Mouse (Mus musculus): ENCODE results near the gene Ehbp1l1. TPM values are rescaled to one million over a fixed set of nuclear protein-coding genes. Genes with fewer than 3 reads are reported as not detected.

The Ehbp1l1 gene
- polyA plus RNA-seq, 1 experiment from 2014 or later, result 43.4 TPM

DNA sequence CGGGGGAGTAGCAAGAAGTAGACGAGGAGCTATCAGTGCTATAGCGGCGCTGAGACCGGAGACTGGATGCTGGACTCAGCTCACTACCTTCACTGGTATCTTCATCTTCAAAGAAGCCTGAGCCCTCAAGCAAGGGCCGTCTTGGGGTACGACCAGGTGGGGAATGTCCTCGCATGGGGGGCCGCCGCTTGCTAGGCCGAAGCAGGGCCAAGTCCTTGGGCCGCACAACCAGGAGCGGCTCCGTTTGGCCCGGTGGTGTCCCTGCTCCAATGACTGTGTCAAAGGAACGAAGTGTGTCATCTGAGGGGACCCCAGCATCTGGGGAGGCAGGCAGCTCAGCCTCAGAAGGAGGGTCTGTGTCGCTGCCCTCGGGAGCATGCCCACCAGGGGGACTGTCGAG, 40.7 kb downstream of the Ehbp1l1 start:
- H3K9me3 ChIP-seq (ENCODE audit: control insufficient read depth, low read length), result no peaks in the 10 kb centered on the region
- H3K4me2 ChIP-seq (ENCODE audit: low read depth, low read length), result no peak overlapping the region
- no peak overlapping the region for H3K27ac ChIP-seq (replicated peaks; ENCODE audit: low read depth, low read length)
- no peak for DNase-seq (ENCODE audit: low spot score)
- no peaks in the 10 kb centered on the region for H3K27me3 ChIP-seq (replicated peaks; ENCODE audit: control insufficient read depth, insufficient read depth, low read length)
- H3K4me3 ChIP-seq (ENCODE audit: low read depth, low read length), result no peak overlapping the region
- H3K36me3 ChIP-seq (ENCODE audit: control insufficient read depth, insufficient read depth, low read length), result peaks cover 61% of the 10 kb centered on the region
- ATAC-seq (ENCODE audit: low read depth), result no peak
- 95% methylated on average over 16 of the region's 19 CpGs for WGBS
- peaks cover 3% of the 10 kb centered on the region for H3K4me1 ChIP-seq (ENCODE audit: control insufficient read depth, insufficient read depth, low read length)
- H3K9ac ChIP-seq (ENCODE audit: low read depth, low read length), result no peak overlapping the region

- DNase-seq (ENCODE audit: low spot score) (no peak), ATAC-seq (ENCODE audit: low read depth) (no peak)
- peaks cover 65% of the 10 kb centered on the region for H3K36me3 ChIP-seq (ENCODE audit: control insufficient read depth, insufficient read depth, low read length)
Measured at GRCm38 (mm10) chr19:5684985-5685384, 41.1 kb downstream of the Ehbp1l1 start.

GRCm38 (mm10) chr19:5684236-5684635, 41.9 kb downstream of the Ehbp1l1 start:
- 80% methylated on average over 7 of the region's 12 CpGs for WGBS
- H3K27ac ChIP-seq (replicated peaks; ENCODE audit: low read depth, low read length), result no peak overlapping the region
- H3K9ac ChIP-seq (ENCODE audit: low read depth, low read length), result no peak overlapping the region
- ATAC-seq (ENCODE audit: low read depth), result no peak
- no peak overlapping the region for H3K4me2 ChIP-seq (ENCODE audit: low read depth, low read length)
- peaks cover 73% of the 10 kb centered on the region for H3K36me3 ChIP-seq (ENCODE audit: control insufficient read depth, insufficient read depth, low read length)
- H3K9me3 ChIP-seq (ENCODE audit: control insufficient read depth, low read length), result no peaks in the 10 kb centered on the region
- no peak overlapping the region for H3K4me3 ChIP-seq (ENCODE audit: low read depth, low read length)
- no peaks in the 10 kb centered on the region for H3K27me3 ChIP-seq (replicated peaks; ENCODE audit: control insufficient read depth, insufficient read depth, low read length)
- no peak for DNase-seq (ENCODE audit: low spot score)
- no peaks in the 10 kb centered on the region; the same call in 1 of the 2 replicates for H3K4me1 ChIP-seq (ENCODE audit: control insufficient read depth, insufficient read depth, low read length)

More at GRCm38 (mm10) chr19:5684985-5685384, 41.1 kb downstream of the Ehbp1l1 start:
- no peaks in the 10 kb centered on the region; the same call in 1 of the 2 replicates for H3K4me1 ChIP-seq (ENCODE audit: control insufficient read depth, insufficient read depth, low read length)
- H3K27ac ChIP-seq (replicated peaks; ENCODE audit: low read depth, low read length), result no peak overlapping the region
- no peaks in the 10 kb centered on the region for H3K27me3 ChIP-seq (replicated peaks; ENCODE audit: control insufficient read depth, insufficient read depth, low read length)
- WGBS, result 93% methylated on average over 13 of the region's 13 CpGs
- H3K9ac ChIP-seq (ENCODE audit: low read depth, low read length), result no peak overlapping the region
- H3K4me3 ChIP-seq (ENCODE audit: low read depth, low read length), result no peak overlapping the region
- H3K9me3 ChIP-seq (ENCODE audit: control insufficient read depth, low read length), result no peaks in the 10 kb centered on the region
- H3K4me2 ChIP-seq (ENCODE audit: low read depth, low read length), result no peak overlapping the region

- Histone ChIP-seq H3K27me3 (replicated peaks; ENCODE audit: control insufficient read depth, insufficient read depth, low read length) (no peaks in the 10 kb centered on the region), H3K36me3 (ENCODE audit: control insufficient read depth, insufficient read depth, low read length) (peaks cover 92% of the 10 kb centered on the region), H3K4me1 (ENCODE audit: control insufficient read depth, insufficient read depth, low read length) (no peaks in the 10 kb centered on the region), H3K9ac (ENCODE audit: low read depth, low read length) (no peak overlapping the region), H3K4me3 (ENCODE audit: low read depth, low read length) (no peak overlapping the region), H3K4me2 (ENCODE audit: low read depth, low read length) (no peak overlapping the region), H3K27ac (replicated peaks; ENCODE audit: low read depth, low read length) (no peak overlapping the region), H3K9me3 (ENCODE audit: control insufficient read depth, low read length) (no peaks in the 10 kb centered on the region)
- WGBS, result 85% methylated on average over 4 of the region's 4 CpGs
- DNase-seq (ENCODE audit: low spot score), result no peak
- ATAC-seq (ENCODE audit: low read depth), result no peak
Measured at GRCm38 (mm10) chr19:5680432-5680831, 45.7 kb downstream of the Ehbp1l1 start.

DNA sequence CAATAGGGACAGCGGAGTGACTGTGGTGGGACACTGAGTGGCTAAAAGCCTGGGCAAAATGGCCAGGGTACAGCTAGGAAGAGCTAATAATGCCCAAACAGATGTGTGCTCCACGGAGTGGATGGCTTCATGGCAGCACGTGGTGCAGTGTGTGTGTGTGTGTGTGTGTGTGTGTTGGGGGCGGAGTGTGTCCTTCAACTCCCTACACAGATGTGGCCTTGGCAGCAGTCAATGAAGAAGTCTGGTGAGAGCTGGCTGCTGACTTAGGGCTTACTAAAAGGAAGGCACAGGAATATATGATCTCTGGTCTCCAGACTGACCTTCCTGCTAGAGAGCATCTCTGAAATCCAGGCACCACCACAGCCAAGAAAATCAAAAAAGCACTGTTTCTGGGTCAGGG, 57.7 kb downstream of the Ehbp1l1 start:
- Histone ChIP-seq H3K9ac (ENCODE audit: low read depth, low read length) (no peak overlapping the region), H3K4me3 (ENCODE audit: low read depth, low read length) (no peak overlapping the region), H3K4me1 (ENCODE audit: control insufficient read depth, insufficient read depth, low read length) (0 out of 2 replicates have a peak, but pooled peaks cover 3% of the 10 kb centered on the region), H3K4me2 (ENCODE audit: low read depth, low read length) (no peak overlapping the region), H3K36me3 (ENCODE audit: control insufficient read depth, insufficient read depth, low read length) (peaks cover 87% of the 10 kb centered on the region), H3K27ac (replicated peaks; ENCODE audit: low read depth, low read length) (no peak overlapping the region), H3K9me3 (ENCODE audit: control insufficient read depth, low read length) (no peaks in the 10 kb centered on the region), H3K27me3 (replicated peaks; ENCODE audit: control insufficient read depth, insufficient read depth, low read length) (no peaks in the 10 kb centered on the region)
- no peak for ATAC-seq (ENCODE audit: low read depth)
- DNase-seq (ENCODE audit: low spot score), result no peak
- WGBS, result 83% methylated on average over 4 of the region's 4 CpGs

- ATAC-seq (ENCODE audit: low read depth) (no peak), DNase-seq (ENCODE audit: low spot score) (no peak)
- no peaks in the 10 kb centered on the region for H3K9me3 ChIP-seq (ENCODE audit: control insufficient read depth, low read length)
- no peaks in the 10 kb centered on the region for H3K27me3 ChIP-seq (replicated peaks; ENCODE audit: control insufficient read depth, insufficient read depth, low read length)
- H3K9ac ChIP-seq (ENCODE audit: low read depth, low read length), result no peak overlapping the region
- no peak overlapping the region for H3K4me3 ChIP-seq (ENCODE audit: low read depth, low read length)
- H3K4me2 ChIP-seq (ENCODE audit: low read depth, low read length), result no peak overlapping the region
- WGBS, result 92% methylated on average over 18 of the region's 18 CpGs
- H3K4me1 ChIP-seq (ENCODE audit: control insufficient read depth, insufficient read depth, low read length), result 0 out of 2 replicates have a peak, but pooled peaks cover 3% of the 10 kb centered on the region
- peaks cover 68% of the 10 kb centered on the region for H3K36me3 ChIP-seq (ENCODE audit: control insufficient read depth, insufficient read depth, low read length)
- H3K27ac ChIP-seq (replicated peaks; ENCODE audit: low read depth, low read length), result no peak overlapping the region
Measured at GRCm38 (mm10) chr19:5666386-5666785, 59.7 kb downstream of the Ehbp1l1 start.

DNA sequence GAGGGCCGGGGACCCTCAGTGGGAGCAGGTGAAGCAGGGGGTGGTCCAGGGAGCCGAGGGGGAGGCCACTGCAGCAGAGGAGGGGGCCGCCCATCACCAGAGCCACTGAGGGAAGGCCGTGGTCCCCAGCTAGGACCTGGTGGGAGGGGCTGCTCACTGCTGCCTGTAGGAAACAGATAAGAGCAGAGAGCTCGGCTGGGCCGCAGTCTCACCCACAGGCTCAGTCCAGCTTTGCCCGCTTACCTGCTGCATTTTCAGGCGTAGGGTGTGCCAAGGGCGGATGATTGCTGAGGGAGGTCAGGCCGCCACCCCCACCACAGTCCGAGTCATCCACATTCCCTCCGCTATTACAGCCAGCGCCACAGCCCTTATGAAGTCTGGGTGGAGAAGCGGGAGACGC, 60.7 kb downstream of the Ehbp1l1 start:
- no peak for DNase-seq (ENCODE audit: low spot score)
- no peaks in the 10 kb centered on the region for H3K9me3 ChIP-seq (ENCODE audit: control insufficient read depth, low read length)
- no peak overlapping the region for H3K4me2 ChIP-seq (ENCODE audit: low read depth, low read length)
- ATAC-seq (ENCODE audit: low read depth), result no peak
- H3K27ac ChIP-seq (replicated peaks; ENCODE audit: low read depth, low read length), result no peak overlapping the region
- WGBS, result 84% methylated on average over 14 of the region's 15 CpGs
- 0 out of 2 replicates have a peak, but pooled peaks cover 3% of the 10 kb centered on the region for H3K4me1 ChIP-seq (ENCODE audit: control insufficient read depth, insufficient read depth, low read length)
- H3K9ac ChIP-seq (ENCODE audit: low read depth, low read length), result no peak overlapping the region
- no peak overlapping the region for H3K4me3 ChIP-seq (ENCODE audit: low read depth, low read length)
- no peaks in the 10 kb centered on the region for H3K27me3 ChIP-seq (replicated peaks; ENCODE audit: control insufficient read depth, insufficient read depth, low read length)
- peaks cover 59% of the 10 kb centered on the region for H3K36me3 ChIP-seq (ENCODE audit: control insufficient read depth, insufficient read depth, low read length)

- H3K27me3 ChIP-seq (replicated peaks; ENCODE audit: control insufficient read depth, insufficient read depth, low read length), result no peaks in the 10 kb centered on the region
- H3K36me3 ChIP-seq (ENCODE audit: control insufficient read depth, insufficient read depth, low read length), result peaks cover 52% of the 10 kb centered on the region
- no peak overlapping the region for H3K27ac ChIP-seq (replicated peaks; ENCODE audit: low read depth, low read length)
- H3K9ac ChIP-seq (ENCODE audit: low read depth, low read length), result no peak overlapping the region
- H3K4me2 ChIP-seq (ENCODE audit: low read depth, low read length), result no peak overlapping the region
- DNase-seq (ENCODE audit: low spot score) (no peak), ATAC-seq (ENCODE audit: low read depth) (no peak)
- H3K4me3 ChIP-seq (ENCODE audit: low read depth, low read length), result no peak overlapping the region
- H3K9me3 ChIP-seq (ENCODE audit: control insufficient read depth, low read length), result no peaks in the 10 kb centered on the region
- 0 out of 2 replicates have a peak, but pooled peaks cover 3% of the 10 kb centered on the region for H3K4me1 ChIP-seq (ENCODE audit: control insufficient read depth, insufficient read depth, low read length)
- 93% methylated on average over 10 of the region's 10 CpGs for WGBS
Measured at GRCm38 (mm10) chr19:5664669-5665257, 61.4 kb downstream of the Ehbp1l1 start.
